Mouse (Mus musculus) layer of hippocampus, adult 11-12 months (tissue): Measurements from ENCODE around the gene Gm14214.

Experiments
- DNase-seq: peaks from one replicate; pipeline ENCODE4 v3.0.0; 2022; ENCODE audit warnings: low spot score

Gene Gm14214

GRCm38 (mm10) chr2:154769930-154770329, at the start of gene Gm14214:
Gene Gm14214 (minus strand): TSS chr2:154770030.
- DNase-seq, result no peak

GRCm38 (mm10) chr2:154818599-154818998, 48.8 kb upstream of the Gm14214 start:
- no peak for DNase-seq

GRCm38 (mm10) chr2:154817788-154818187, 48.0 kb upstream of the Gm14214 start:
- peak; percentile 65 for DNase-seq

- no peak for DNase-seq
Measured at GRCm38 (mm10) chr2:154817089-154817488, 47.3 kb upstream of the Gm14214 start.

- no peak for DNase-seq
Measured at GRCm38 (mm10) chr2:154813426-154813825, 43.6 kb upstream of the Gm14214 start.

- no peak for DNase-seq
Measured at GRCm38 (mm10) chr2:154810821-154811220, 41.0 kb upstream of the Gm14214 start.

- no peak for DNase-seq
Measured at GRCm38 (mm10) chr2:154809107-154809762, 39.4 kb upstream of the Gm14214 start.

- no peak for DNase-seq
Measured at GRCm38 (mm10) chr2:154807689-154808088, 37.9 kb upstream of the Gm14214 start.

GRCm38 (mm10) chr2:154803845-154804244, 34.0 kb upstream of the Gm14214 start:
- DNase-seq, result no peak

- no peak for DNase-seq
Measured at GRCm38 (mm10) chr2:154803372-154803771, 33.5 kb upstream of the Gm14214 start.

GRCm38 (mm10) chr2:154791661-154792642, 22.1 kb upstream of the Gm14214 start:
- DNase-seq, result peak; percentile 65

- DNase-seq, result peak; percentile 96
Measured at GRCm38 (mm10) chr2:154790656-154791483, 21.0 kb upstream of the Gm14214 start, which contains the start of the genes Raly and a. Gene Raly (plus strand): TSS chr2:154791096. Gene a (plus strand): TSS chr2:154791402.

GRCm38 (mm10) chr2:154789977-154790655, 20.3 kb upstream of the Gm14214 start:
- no peak for DNase-seq

GRCm38 (mm10) chr2:154789381-154789780, 19.6 kb upstream of the Gm14214 start:
- no peak for DNase-seq

GRCm38 (mm10) chr2:154786776-154787175, 16.9 kb upstream of the Gm14214 start:
- DNase-seq, result no peak

- no peak for DNase-seq
Measured at GRCm38 (mm10) chr2:154786187-154786586, 16.4 kb upstream of the Gm14214 start.

- no peak for DNase-seq
Measured at GRCm38 (mm10) chr2:154785284-154785683, 15.5 kb upstream of the Gm14214 start.

GRCm38 (mm10) chr2:154782856-154783650, 13.2 kb upstream of the Gm14214 start:
- DNase-seq, result no peak

GRCm38 (mm10) chr2:154782361-154782760, 12.5 kb upstream of the Gm14214 start:
- no peak for DNase-seq

GRCm38 (mm10) chr2:154779648-154780047, 9.8 kb upstream of the Gm14214 start:
- no peak for DNase-seq

- DNase-seq, result no peak
Measured at GRCm38 (mm10) chr2:154776496-154776895, 6.7 kb upstream of the Gm14214 start.
